Mouse (Mus musculus): ENCODE measurements around the gene Baiap2.

- no peak for TF ChIP-seq CTCF (IDR thresholded peaks at IDR 0.05; ENCODE audit: low read depth, low read length)
- no peak for TF ChIP-seq POLR2A (IDR thresholded peaks at IDR 0.05; ENCODE audit: extremely low read depth, insufficient read depth, low read length)
These were observed 45.5 kb upstream of the Baiap2 start for GRCm38 (mm10) chr11:119897041-119897440.
